Mouse (Mus musculus) embryonic facial prominence, embryonic 11.5 days (tissue): ENCODE data around the gene Fam172a. TPM values are rescaled to one million over a fixed set of nuclear protein-coding genes. Genes with fewer than 3 reads are reported as not detected.

Source experiments
- ATAC-seq: fragments of 200-750 bp; cut with Nextera tagmentation; replicated peaks from 2 replicates; pipeline ENCODE4 v1.8.0; 2017; ENCODE audit warnings: low read depth; ENCODE audit not compliant: insufficient number of reproducible peaks, low FRiP score, low TSS enrichment
- DNase-seq: peaks from one replicate; pipeline ENCODE4 v3.0.0-alpha.2; 2015; ENCODE audit warnings: low spot score
- H3K27ac ChIP-seq: fragments of 300-500 bp; sonication (generic); replicated peaks from 2 replicates; pipeline ENCODE4 v1.5.1; 2014; ENCODE audit warnings: mild to moderate bottlenecking, low read depth, low read length, control low read depth
- H3K27me3 ChIP-seq: fragments of 300-500 bp; sonication (generic); 2 replicates; pipeline ENCODE4 v1.6.1; 2014; ENCODE audit warnings: mild to moderate bottlenecking, low read length, moderate library complexity, mixed read lengths; ENCODE audit not compliant: control insufficient read depth, insufficient read depth
- H3K36me3 ChIP-seq: fragments of 300-500 bp; sonication (generic); replicated peaks from 2 replicates; pipeline ENCODE4 v1.6.1; 2014; ENCODE audit warnings: low read depth, mild to moderate bottlenecking, low read length, moderate library complexity, mixed read lengths; ENCODE audit not compliant: control insufficient read depth, insufficient read depth
- H3K4me1 ChIP-seq: fragments of 300-500 bp; sonication (generic); 2 replicates; pipeline ENCODE4 v1.6.1; 2014; ENCODE audit warnings: low read length, mixed read lengths; ENCODE audit not compliant: control insufficient read depth, insufficient read depth
- H3K4me2 ChIP-seq: fragments of 300-500 bp; sonication (generic); 2 replicates; pipeline ENCODE4 v1.6.1; 2014; ENCODE audit warnings: low read depth, mild to moderate bottlenecking, control low read depth, low read length, moderate library complexity
- H3K4me3 ChIP-seq: fragments of 300-500 bp; sonication (generic); 2 replicates; pipeline ENCODE4 v1.5.1; 2014; ENCODE audit warnings: low read depth, low read length, control low read depth
- H3K9ac ChIP-seq: fragments of 300-500 bp; sonication (generic); replicated peaks from 2 replicates; pipeline ENCODE4 v1.6.1; 2014; ENCODE audit warnings: mild to moderate bottlenecking, control low read depth, low read length
- H3K9me3 ChIP-seq: fragments of 300-500 bp; sonication (generic); replicated peaks from 2 replicates; pipeline ENCODE4 v1.6.1; 2016; ENCODE audit warnings: mild to moderate bottlenecking, low read length, inconsistent platforms, mixed read lengths; ENCODE audit not compliant: control insufficient read depth
- WGBS: fragments of 180-500 bp; shearing (Covaris S2); extraction: QIAGEN DNeasy Blood & Tissue Kit; methylation state at CpG from one replicate; pipeline ENCODE4 v1.1.7; 2014; 5-methylcytosine and 5-hydroxymethylcytosine counted together
- polyA plus RNA-seq: library from polyadenylated mRNA; unstranded; fragments of >200 nt; fragmentation: Nextera tagmentation; extraction: Ambion mirVana; gene quantifications from 2 replicates; pipeline ENCODE4 v1.2.1, GENCODE M21; 2014

Fam172a gene
- polyA plus RNA-seq, 1 experiment from 2014 or later: 39.6 TPM

GRCm38 (mm10) chr13:78213155-78213554 lies 511.3 kb downstream of the Fam172a start:
- H3K4me1 ChIP-seq: 0 out of 2 replicates have a peak, but pooled peaks cover 2% of the 10 kb centered on the region
- H3K27me3 ChIP-seq: peaks cover 2% of the 10 kb centered on the region; the same call in 1 of the 2 replicates
- no peak overlapping the region for H3K4me3 ChIP-seq
- H3K27ac ChIP-seq: no peak overlapping the region
- no peak overlapping the region for H3K9ac ChIP-seq
- 0 out of 2 replicates have a peak, but pooled peaks have one; percentile 11 for ATAC-seq
- DNase-seq: peak; percentile 74
- H3K4me2 ChIP-seq: no peak overlapping the region
- H3K9me3 ChIP-seq: no peaks in the 10 kb centered on the region
- no peaks in the 10 kb centered on the region for H3K36me3 ChIP-seq
- 18% methylated on average over 2 of the region's 2 CpGs for WGBS

DNA sequence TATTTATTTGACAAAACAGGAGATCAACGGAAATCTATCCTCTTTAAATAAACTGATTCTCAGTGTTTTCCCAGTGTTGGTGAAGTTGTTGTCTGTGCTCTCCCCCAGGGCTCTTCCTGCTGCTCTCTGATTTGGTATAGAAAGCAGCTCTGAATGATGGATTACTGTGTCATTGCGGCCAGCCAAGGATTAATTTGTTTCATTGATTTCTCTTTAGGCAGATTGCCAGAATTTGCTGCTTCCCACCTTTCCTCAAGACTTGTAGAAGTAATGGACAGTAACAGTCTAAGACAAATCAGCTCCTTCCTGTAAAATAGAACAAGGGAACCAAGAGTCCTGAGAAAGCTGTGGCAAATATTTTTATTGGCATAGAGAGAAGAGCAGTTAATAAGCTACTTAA lies 513.4 kb downstream of the Fam172a start:
- Histone ChIP-seq H3K4me1 (no peaks in the 10 kb centered on the region), H3K4me3 (no peak overlapping the region), H3K9ac (no peak overlapping the region), H3K9me3 (no peaks in the 10 kb centered on the region), H3K4me2 (no peak overlapping the region), H3K27me3 (peaks cover 2% of the 10 kb centered on the region; the same call in 1 of the 2 replicates), H3K27ac (no peak overlapping the region), H3K36me3 (no peaks in the 10 kb centered on the region)
- no peak for DNase-seq
- 50% methylated on average over 2 of the region's 2 CpGs for WGBS
- ATAC-seq: no peak
